Mouse (Mus musculus) cerebellum, adult 2 months (tissue): ENCODE measurements around the gene Atp8b4.

Experiments used
- CTCF ChIP-seq: fragments of 200-500 bp; IDR thresholded peaks from 2 replicates; pipeline ENCODE4 v1.5.1; 2011; ENCODE audit warnings: low read depth, mild to moderate bottlenecking, control low read depth, low read length, moderate library complexity, borderline replicate concordance; ENCODE audit not compliant: insufficient read depth
- POLR2A ChIP-seq: fragments of 200-500 bp; IDR thresholded peaks from 2 replicates; pipeline ENCODE4 v1.6.1; 2011; ENCODE audit warnings: low read length, control low read depth, borderline replicate concordance; ENCODE audit not compliant: insufficient read depth

- TF ChIP-seq POLR2A (no peak), CTCF (no peak)
Measured at GRCm38 (mm10) chr2:126432481-126433066, 67.9 kb downstream of the Atp8b4 start.
